Mouse (Mus musculus) cerebellum, adult 2 months (tissue): ENCODE measurements around the gene Gas2l3. TPM values are rescaled to one million over a fixed set of nuclear protein-coding genes. Genes with fewer than 3 reads are reported as not detected.

Experiments
- DNase-seq, 2 experiments: peaks; one replicate each; pipeline ENCODE4 v3.0.0; 2021
- H3K27ac ChIP-seq: fragments of 200-500 bp; 2 replicates; pipeline ENCODE4 v1.5.1; 2012; ENCODE audit warnings: low read length, control low read depth, inconsistent platforms; ENCODE audit not compliant: insufficient read depth
- H3K27me3 ChIP-seq: fragments of 200-500 bp; 2 replicates; pipeline ENCODE4 v1.6.1; 2012; ENCODE audit warnings: inconsistent platforms, mild to moderate bottlenecking, low read length, moderate library complexity; ENCODE audit not compliant: control insufficient read depth, insufficient read depth
- H3K4me1 ChIP-seq: fragments of 200-500 bp; 2 replicates; pipeline ENCODE4 v1.6.1; 2011; ENCODE audit warnings: low read length; ENCODE audit not compliant: control insufficient read depth, insufficient read depth
- H3K4me3 ChIP-seq: fragments of 200-500 bp; replicated peaks from 2 replicates; pipeline ENCODE3; 2011; ENCODE audit warnings: mild to moderate bottlenecking, low read depth, low read length, control low read depth; ENCODE audit not compliant: insufficient read depth
- CTCF ChIP-seq: fragments of 200-500 bp; IDR thresholded peaks from 2 replicates; pipeline ENCODE4 v1.5.1; 2011; ENCODE audit warnings: low read depth, mild to moderate bottlenecking, control low read depth, low read length, moderate library complexity, borderline replicate concordance; ENCODE audit not compliant: insufficient read depth
- POLR2A ChIP-seq: fragments of 200-500 bp; IDR thresholded peaks from 2 replicates; pipeline ENCODE4 v1.6.1; 2011; ENCODE audit warnings: low read length, control low read depth, borderline replicate concordance; ENCODE audit not compliant: insufficient read depth
- WGBS: fragments of 180-500 bp; shearing (Covaris S2); methylation state at CpG from one replicate; pipeline ENCODE4 v1.1.7; 2018; 5-methylcytosine and 5-hydroxymethylcytosine counted together
- polyA plus RNA-seq: library from polyadenylated mRNA; depleted of rRNA; stranded (reverse); fragments of >200 nt; gene quantifications from 2 replicates; pipeline ENCODE4 v1.2.3, GENCODE M21; 2012

Gas2l3 gene
- polyA plus RNA-seq, 1 experiment = 1.5 TPM

- 91% methylated on average over 4 of the region's 4 CpGs for WGBS
- TF ChIP-seq CTCF (no peak), POLR2A (no peak)
- DNase-seq = no peak
- H3K27ac ChIP-seq = no peak overlapping the region
- no peaks in the 10 kb centered on the region for H3K4me1 ChIP-seq
- H3K4me3 ChIP-seq = no peak overlapping the region
- H3K27me3 ChIP-seq = no peaks in the 10 kb centered on the region; the same call in 1 of the 2 replicates
These were observed 38.8 kb downstream of the Gas2l3 start for GRCm38 (mm10) chr10:89404936-89405335.

- H3K27me3 ChIP-seq = no peaks in the 10 kb centered on the region
- 7% methylated on average over 19 of the region's 19 CpGs for WGBS
- H3K4me1 ChIP-seq = no peaks in the 10 kb centered on the region
- peak overlapping the region; percentile 43 for H3K4me3 ChIP-seq
- TF ChIP-seq POLR2A (no peak), CTCF (no peak)
- H3K27ac ChIP-seq = no peak overlapping the region
- peak; percentile 79 to 88 for DNase-seq
These were observed 43.0 kb downstream of the Gas2l3 start for GRCm38 (mm10) chr10:89400674-89401336.

GRCm38 (mm10) chr10:89395823-89396222 is 47.9 kb downstream of the Gas2l3 start:
- Histone ChIP-seq H3K4me3 (no peak overlapping the region), H3K27me3 (no peaks in the 10 kb centered on the region), H3K27ac (no peak overlapping the region), H3K4me1 (no peaks in the 10 kb centered on the region)
- TF ChIP-seq CTCF = peak; percentile 26; the same call in 1 of the 2 replicates
- no peak for TF ChIP-seq POLR2A
- peak; percentile 31 to 52 for DNase-seq
- 8% methylated on average over 7 of the region's 7 CpGs for WGBS

- Histone ChIP-seq H3K27me3 (no peaks in the 10 kb centered on the region), H3K4me1 (no peaks in the 10 kb centered on the region), H3K27ac (no peak overlapping the region), H3K4me3 (no peak overlapping the region)
- 64% methylated on average over 7 of the region's 7 CpGs for WGBS
- TF ChIP-seq POLR2A (no peak), CTCF (no peak)
- DNase-seq = no peak
These were observed 48.4 kb downstream of the Gas2l3 start for GRCm38 (mm10) chr10:89395321-89395720.

GRCm38 (mm10) chr10:89392687-89393086 is 51.1 kb downstream of the Gas2l3 start:
- no peak for TF ChIP-seq POLR2A
- no peak for TF ChIP-seq CTCF
- Histone ChIP-seq H3K27me3 (no peaks in the 10 kb centered on the region), H3K27ac (no peak overlapping the region), H3K4me3 (no peak overlapping the region), H3K4me1 (no peaks in the 10 kb centered on the region)
- no peak for DNase-seq
- 13% methylated on average over 4 of the region's 4 CpGs for WGBS

- DNase-seq = no peak
- Histone ChIP-seq H3K4me3 (no peak overlapping the region), H3K27me3 (no peaks in the 10 kb centered on the region), H3K27ac (no peak overlapping the region), H3K4me1 (no peaks in the 10 kb centered on the region)
- 66% methylated on average over 4 of the region's 4 CpGs for WGBS
- TF ChIP-seq CTCF (no peak), POLR2A (no peak)
These were observed 52.1 kb downstream of the Gas2l3 start for GRCm38 (mm10) chr10:89391571-89392163.

- WGBS = 86% methylated on average over 3 of the region's 3 CpGs
- no peak overlapping the region for H3K27ac ChIP-seq
- TF ChIP-seq CTCF = no peak
- no peak for TF ChIP-seq POLR2A
- H3K4me1 ChIP-seq = no peaks in the 10 kb centered on the region
- no peak for DNase-seq
- no peaks in the 10 kb centered on the region for H3K27me3 ChIP-seq
- H3K4me3 ChIP-seq = no peak overlapping the region
These were observed 57.3 kb downstream of the Gas2l3 start for GRCm38 (mm10) chr10:89386461-89386860.

- WGBS = 10% methylated on average over 5 of the region's 5 CpGs
- Histone ChIP-seq H3K27ac (no peak overlapping the region), H3K4me3 (no peak overlapping the region), H3K4me1 (no peaks in the 10 kb centered on the region), H3K27me3 (no peaks in the 10 kb centered on the region)
- TF ChIP-seq POLR2A (no peak), CTCF (peak; percentile 75)
- DNase-seq = peak; percentile 56 to 65
These were observed 60.3 kb downstream of the Gas2l3 start for GRCm38 (mm10) chr10:89383462-89383861.
